Mouse (Mus musculus) left cerebral cortex, adult 18-20 months (tissue): ENCODE data around the gene Magea5. TPM values are rescaled to one million over a fixed set of nuclear protein-coding genes. Genes with fewer than 3 reads are reported as not detected.
A peak's percentile ranks its signal among the peaks of the same experiment; 100 is the strongest.
"Not testable (repeated sequence)": the region's sequence is repeated elsewhere in the genome, so short reads cannot be mapped to it uniquely, and the experiment has no call there.

ENCODE experiments used
- DNase-seq, 2 experiments: peaks; one replicate each; pipeline ENCODE4 v3.0.0; 2021 to 2022; ENCODE audit warnings: low spot score in 2 of 2, mixed read lengths in 1 of 2
- long read RNA-seq, 2 experiments: library from polyadenylated mRNA; stranded (forward); transcript quantifications; one replicate each; pipeline ENCODE4 v2.0.0; 2021
- total RNA-seq, 2 experiments: library from RNA; stranded (reverse); gene quantifications; 2 replicates each; pipeline ENCODE4 v1.2.3; 2021

Magea5 gene
- total RNA-seq: not detected
- long read RNA-seq, experiment 1: 0 reads
- long read RNA-seq, experiment 2: 0 reads

- not testable (repeated sequence) for DNase-seq
These were observed at the start of gene Magea5 for GRCm38 (mm10) chrX:155063045-155063444. TSS of gene Magea5 (minus strand) at chrX:155063145.

- DNase-seq: peak; percentile 2 to 8
These were observed 35.1 kb upstream of the Magea5 start for GRCm38 (mm10) chrX:155098024-155098423.

GRCm38 (mm10) chrX:155093566-155093965 lies 30.6 kb upstream of the Magea5 start, which contains the start of gene Magea2:
TSS of gene Magea2 (minus strand) at chrX:155093666.
- DNase-seq: not testable (repeated sequence)

- not testable (repeated sequence) for DNase-seq
These were observed 26.7 kb upstream of the Magea5 start, which contains the start of gene Magea1 for GRCm38 (mm10) chrX:155089693-155090092. TSS of gene Magea1 (minus strand) at chrX:155089793.

Other genes with a start within 250 kb of the Magea5 start
- not detected for gene Cldn34b1, start 172.9 kb downstream of the Magea5 start, total RNA-seq
- not detected for gene Magea6, start 127.2 kb downstream of the Magea5 start, total RNA-seq
- gene Magea3, start 113.6 kb downstream of the Magea5 start, total RNA-seq: not detected
- gene Magea8, start 67.3 kb downstream of the Magea5 start, total RNA-seq: not detected
- not detected for gene Magea1, start 26.6 kb upstream of the Magea5 start, total RNA-seq
- not detected for gene Magea2, start 30.5 kb upstream of the Magea5 start, total RNA-seq
- not detected for gene Cldn34b2, start 65.3 kb upstream of the Magea5 start, total RNA-seq
- gene Sat1, start 153.3 kb upstream of the Magea5 start, total RNA-seq: 10 to 100 TPM; 65.5 to 76.3 TPM
- gene Acot9, start 199.3 kb upstream of the Magea5 start, total RNA-seq: 10 to 100 TPM; 21.9 to 22.0 TPM